Mouse (Mus musculus) midbrain, embryonic 15.5 days (tissue): ENCODE measurements at regions not wholly inside any gene's neighbourhood (a gene's known extent, or its start where the extent isn't known, plus 50 kb on each side); places are given as distances from the start of the nearest gene placed in this dataset.
A peak's percentile ranks its signal among the peaks of the same experiment; 100 is the strongest.
"Not testable (repeated sequence)": the region's sequence is repeated elsewhere in the genome, so short reads cannot be mapped to it uniquely, and the experiment has no call there.

Experiments used
- ATAC-seq: fragments of 200-750 bp; cut with Nextera tagmentation; replicated peaks from 2 replicates; pipeline ENCODE4 v1.8.0; 2017; ENCODE audit warnings: moderate TSS enrichment
- H3K27ac ChIP-seq: fragments of 300-500 bp; sonication (generic); 2 replicates; pipeline ENCODE4 v1.5.1; 2015; ENCODE audit warnings: mild to moderate bottlenecking, inconsistent platforms
- H3K27me3 ChIP-seq: fragments of 300-500 bp; sonication (generic); replicated peaks from 2 replicates; pipeline ENCODE4 v1.6.1; 2015; ENCODE audit warnings: inconsistent platforms
- H3K36me3 ChIP-seq: fragments of 300-500 bp; sonication (generic); replicated peaks from 2 replicates; pipeline ENCODE4 v1.6.1; 2015; ENCODE audit warnings: inconsistent platforms
- H3K4me1 ChIP-seq: fragments of 300-500 bp; sonication (generic); 2 replicates; pipeline ENCODE4 v1.6.1; 2015; ENCODE audit warnings: inconsistent platforms
- H3K4me2 ChIP-seq: fragments of 300-500 bp; sonication (generic); 2 replicates; pipeline ENCODE4 v1.6.1; 2015; ENCODE audit warnings: inconsistent platforms, mild to moderate bottlenecking, moderate library complexity
- H3K4me3 ChIP-seq: fragments of 300-500 bp; sonication (generic); 2 replicates; pipeline ENCODE4 v1.5.1; 2015; ENCODE audit warnings: mild to moderate bottlenecking, inconsistent platforms
- H3K9ac ChIP-seq: fragments of 300-500 bp; sonication (generic); 2 replicates; pipeline ENCODE4 v1.6.1; 2015; ENCODE audit warnings: mild to moderate bottlenecking, inconsistent platforms
- H3K9me3 ChIP-seq: fragments of 300-500 bp; sonication (generic); 2 replicates; pipeline ENCODE4 v1.6.1; 2016; ENCODE audit warnings: inconsistent platforms
- WGBS: fragments of 180-500 bp; shearing (Covaris S2); methylation state at CpG from one replicate; pipeline ENCODE4 v1.1.7; 2015; ENCODE audit warnings: mixed read lengths; 5-methylcytosine and 5-hydroxymethylcytosine counted together

DNA sequence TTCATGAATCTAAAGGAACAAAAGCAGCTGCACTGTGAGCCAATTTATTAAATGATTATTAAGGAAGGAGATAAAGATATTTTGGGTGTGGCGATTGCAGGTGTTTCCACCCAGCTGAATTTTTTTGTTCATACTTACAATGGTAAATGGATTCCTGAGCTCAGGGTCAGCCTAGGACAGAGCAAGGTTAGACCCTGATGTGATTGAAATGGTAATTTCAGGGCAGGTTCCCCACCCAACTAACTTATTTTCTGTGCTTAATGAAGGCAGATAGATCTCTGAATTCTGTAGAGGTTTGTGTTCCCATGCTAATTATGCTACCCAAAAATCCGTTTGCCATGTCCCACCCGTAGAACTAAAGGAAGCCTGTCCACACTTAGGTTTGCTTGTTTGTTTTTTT lies 258.8 kb upstream of the St6gal2 start:
- no peak overlapping the region for H3K4me3 ChIP-seq
- H3K27me3 ChIP-seq = no peaks in the 10 kb centered on the region
- no peak overlapping the region for H3K9ac ChIP-seq
- no peak for ATAC-seq
- H3K4me2 ChIP-seq = no peak overlapping the region
- no peaks in the 10 kb centered on the region for H3K36me3 ChIP-seq
- no peak overlapping the region for H3K27ac ChIP-seq
- H3K4me1 ChIP-seq = no peaks in the 10 kb centered on the region
- 91% methylated on average over 3 of the region's 3 CpGs for WGBS
- no peaks in the 10 kb centered on the region for H3K9me3 ChIP-seq

DNA sequence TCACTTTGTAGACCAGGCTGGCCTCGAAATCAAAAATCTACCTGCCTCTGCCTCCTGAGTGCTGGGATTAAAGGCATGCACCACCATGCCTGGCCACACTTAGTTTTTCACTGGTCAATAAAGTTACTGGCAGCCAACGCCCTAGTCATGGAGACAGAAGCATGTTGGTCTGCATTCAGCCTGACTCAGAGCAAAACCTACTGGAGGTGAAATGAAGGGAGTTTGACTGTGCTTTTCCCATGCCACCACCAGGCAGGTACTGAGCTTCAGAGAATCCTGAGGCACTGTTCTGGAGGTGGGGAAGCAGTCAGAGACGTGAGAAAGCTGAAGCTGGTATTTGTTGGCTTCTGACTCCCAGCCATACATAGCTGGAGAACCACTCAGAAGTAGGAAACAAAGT lies 258.4 kb upstream of the St6gal2 start:
- no peak overlapping the region for H3K4me3 ChIP-seq
- H3K9me3 ChIP-seq = no peaks in the 10 kb centered on the region
- no peak for ATAC-seq
- H3K36me3 ChIP-seq = no peaks in the 10 kb centered on the region
- H3K27ac ChIP-seq = no peak overlapping the region
- H3K4me2 ChIP-seq = no peak overlapping the region
- WGBS = 88% methylated on average over 3 of the region's 3 CpGs
- no peaks in the 10 kb centered on the region for H3K27me3 ChIP-seq
- no peaks in the 10 kb centered on the region for H3K4me1 ChIP-seq
- H3K9ac ChIP-seq = no peak overlapping the region

DNA sequence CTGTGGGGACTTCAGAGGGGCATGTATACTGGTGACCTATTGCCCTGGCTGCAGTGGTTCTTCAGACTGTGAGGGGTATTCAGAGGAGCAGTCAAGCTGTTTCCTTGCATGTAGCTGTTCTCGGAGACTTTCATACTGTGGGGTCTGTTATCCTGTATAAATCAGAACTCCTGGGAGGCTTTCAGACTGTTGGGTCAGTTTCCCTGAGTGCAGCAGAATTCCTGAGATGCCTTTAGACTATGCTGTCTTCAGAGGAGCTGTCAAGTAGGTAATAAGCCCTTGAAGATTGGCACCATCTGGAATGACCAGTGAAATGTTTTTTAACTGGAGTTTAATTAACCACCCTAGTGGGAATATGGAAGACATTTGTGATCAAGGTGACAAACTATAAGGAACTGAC lies 238.6 kb upstream of the St6gal2 start:
- Histone ChIP-seq H3K4me1 (no peaks in the 10 kb centered on the region), H3K9ac (no peak overlapping the region), H3K27ac (no peak overlapping the region), H3K36me3 (no peaks in the 10 kb centered on the region), H3K27me3 (no peaks in the 10 kb centered on the region), H3K4me2 (no peak overlapping the region), H3K9me3 (no peaks in the 10 kb centered on the region), H3K4me3 (no peak overlapping the region)
- no peak for ATAC-seq
- 68% methylated on average over 1 of the region's 1 CpGs for WGBS

DNA sequence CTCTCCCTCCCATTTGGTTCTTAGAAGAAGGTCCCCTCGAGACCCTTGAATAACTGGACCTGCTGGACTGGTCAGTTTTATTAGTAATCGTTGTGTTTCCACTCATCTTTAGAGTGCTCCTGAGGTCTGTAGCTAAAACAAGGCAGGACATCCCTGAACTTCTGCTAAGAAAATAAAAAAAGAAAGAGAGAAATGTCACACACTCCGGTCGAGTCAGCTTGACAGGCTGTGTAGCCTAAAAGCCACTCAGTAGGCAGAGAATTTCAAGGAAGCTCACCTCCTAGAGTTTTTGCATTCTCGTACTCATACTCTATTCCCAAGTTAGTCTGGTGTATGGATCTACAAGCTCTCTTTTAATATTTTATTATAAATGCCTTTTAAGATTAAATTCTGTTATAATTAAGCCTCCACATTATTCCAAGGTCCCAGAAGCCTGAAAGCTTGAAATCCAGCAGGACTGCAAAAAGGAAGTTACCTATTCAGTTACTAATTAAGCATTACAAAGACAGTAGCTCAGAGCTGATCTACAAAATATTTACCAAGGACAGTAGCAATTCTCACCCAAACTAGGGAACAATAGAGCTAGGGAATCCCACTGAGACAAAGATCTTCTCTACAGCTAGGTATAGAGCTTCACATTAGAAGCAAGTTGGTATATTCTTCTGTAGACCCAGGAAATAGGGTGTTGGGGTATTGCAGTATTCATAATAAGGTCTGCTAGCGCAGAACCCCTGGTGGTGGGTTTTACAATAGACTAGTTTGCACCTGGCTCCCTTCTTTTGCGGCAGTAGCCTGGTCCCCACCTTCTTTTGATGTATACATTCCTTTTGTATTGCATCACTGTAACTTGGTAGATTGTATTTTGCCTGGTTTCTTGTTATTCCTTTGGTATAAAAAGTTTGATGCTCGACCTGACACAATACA lies 226.7 kb upstream of the St6gal2 start:
- not testable (repeated sequence) for H3K9ac ChIP-seq, H3K27ac ChIP-seq, H3K27me3 ChIP-seq, H3K9me3 ChIP-seq, H3K4me2 ChIP-seq, H3K4me3 ChIP-seq, H3K36me3 ChIP-seq, ATAC-seq, H3K4me1 ChIP-seq
- 85% methylated on average over 8 of the region's 8 CpGs for WGBS

DNA sequence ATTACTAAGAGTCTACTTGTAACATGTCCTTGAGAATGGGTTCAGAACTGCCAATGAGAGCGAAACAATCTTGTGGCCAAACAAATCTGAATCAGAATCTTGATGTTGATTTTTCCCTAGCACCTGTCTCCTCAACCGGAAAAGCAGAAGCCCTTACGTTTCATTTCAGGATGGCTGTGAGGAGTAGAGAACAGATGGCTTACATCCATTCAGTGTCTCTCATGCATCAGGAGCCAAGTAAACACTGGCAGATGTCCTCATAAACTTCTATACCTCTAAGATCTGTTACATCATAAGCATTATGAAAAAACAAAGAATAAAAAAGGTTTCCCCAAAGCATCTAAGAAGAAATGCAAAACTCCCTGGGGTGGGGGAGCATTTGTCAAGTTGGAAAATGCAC lies 221.1 kb upstream of the St6gal2 start:
- H3K4me1 ChIP-seq = no peaks in the 10 kb centered on the region
- no peak for ATAC-seq
- H3K4me3 ChIP-seq = no peak overlapping the region
- no peaks in the 10 kb centered on the region for H3K9me3 ChIP-seq
- H3K9ac ChIP-seq = no peak overlapping the region
- H3K27me3 ChIP-seq = no peaks in the 10 kb centered on the region
- 85% methylated on average over 3 of the region's 3 CpGs for WGBS
- no peaks in the 10 kb centered on the region for H3K36me3 ChIP-seq
- H3K4me2 ChIP-seq = no peak overlapping the region
- no peak overlapping the region for H3K27ac ChIP-seq

DNA sequence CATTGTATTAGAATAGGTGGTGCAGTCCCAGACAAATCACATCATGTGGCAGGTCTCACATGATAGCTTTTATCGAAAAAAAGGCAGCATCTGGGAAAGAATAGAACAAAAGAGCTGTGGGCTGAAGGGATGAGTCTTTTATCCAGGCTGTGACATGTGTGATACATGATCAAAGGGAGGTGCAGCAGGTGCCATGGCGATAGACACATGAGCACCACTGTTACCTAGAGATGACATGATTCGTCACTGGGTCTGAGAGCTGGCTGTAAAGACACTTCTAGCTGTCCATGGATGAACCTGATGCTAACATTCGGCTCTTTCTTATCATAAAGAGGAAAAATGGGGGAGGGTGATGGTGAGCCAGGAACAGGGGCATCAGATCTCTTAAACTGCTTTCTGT lies 210.9 kb upstream of the St6gal2 start:
- Histone ChIP-seq H3K4me1 (no peaks in the 10 kb centered on the region), H3K4me2 (no peak overlapping the region), H3K9me3 (no peaks in the 10 kb centered on the region), H3K9ac (no peak overlapping the region), H3K27me3 (no peaks in the 10 kb centered on the region), H3K27ac (no peak overlapping the region), H3K4me3 (no peak overlapping the region), H3K36me3 (no peaks in the 10 kb centered on the region)
- ATAC-seq = peak; percentile 87
- WGBS = 52% methylated on average over 4 of the region's 4 CpGs

DNA sequence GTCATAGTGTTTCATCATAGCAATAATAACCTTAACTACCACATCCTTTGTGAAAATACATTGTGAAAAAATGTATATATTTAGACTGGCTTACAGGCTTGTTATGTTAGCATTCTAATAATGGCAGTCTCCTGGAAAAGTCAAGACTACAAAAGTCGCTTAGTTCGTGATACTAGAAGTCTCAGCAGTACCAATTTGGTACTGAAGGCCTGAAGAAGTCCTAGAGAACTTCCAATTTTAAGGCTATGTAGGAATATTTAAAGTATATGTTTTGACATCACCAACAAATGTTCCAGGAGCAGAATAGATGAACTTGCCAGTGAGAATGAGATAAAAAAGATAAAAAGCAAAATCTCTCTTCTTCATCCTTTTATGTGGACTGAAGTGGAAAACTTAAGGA lies 182.5 kb upstream of the St6gal2 start:
- Histone ChIP-seq H3K4me2 (no peak overlapping the region), H3K9ac (no peak overlapping the region), H3K36me3 (no peaks in the 10 kb centered on the region), H3K9me3 (no peaks in the 10 kb centered on the region), H3K27me3 (no peaks in the 10 kb centered on the region), H3K4me3 (no peak overlapping the region), H3K27ac (no peak overlapping the region), H3K4me1 (no peaks in the 10 kb centered on the region)
- WGBS = 93% methylated on average over 2 of the region's 2 CpGs
- ATAC-seq = no peak

DNA sequence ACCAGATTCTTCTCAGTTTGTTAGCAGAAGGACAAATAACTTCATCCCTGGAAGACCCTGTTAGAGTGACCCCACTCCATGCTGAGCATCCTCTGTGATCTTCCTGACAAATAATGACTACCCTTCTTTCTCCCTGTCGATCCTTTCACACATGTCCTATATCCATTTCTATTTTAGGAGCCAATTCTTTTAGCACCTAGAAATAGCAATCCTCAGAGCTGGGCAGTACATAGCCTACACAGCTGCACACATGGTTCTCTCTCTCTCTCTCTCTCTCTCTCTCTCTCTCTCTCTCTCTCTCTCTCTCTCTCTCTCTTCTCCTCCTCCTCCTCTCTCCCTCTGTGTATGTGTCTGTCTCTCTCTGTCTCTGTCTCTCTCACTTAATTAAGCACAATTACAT lies 168.6 kb upstream of the St6gal2 start:
- 72% methylated on average over 1 of the region's 1 CpGs for WGBS
- ATAC-seq = peak; percentile 66; the same call in 1 of the 2 replicates
- H3K4me3 ChIP-seq = no peak overlapping the region

DNA sequence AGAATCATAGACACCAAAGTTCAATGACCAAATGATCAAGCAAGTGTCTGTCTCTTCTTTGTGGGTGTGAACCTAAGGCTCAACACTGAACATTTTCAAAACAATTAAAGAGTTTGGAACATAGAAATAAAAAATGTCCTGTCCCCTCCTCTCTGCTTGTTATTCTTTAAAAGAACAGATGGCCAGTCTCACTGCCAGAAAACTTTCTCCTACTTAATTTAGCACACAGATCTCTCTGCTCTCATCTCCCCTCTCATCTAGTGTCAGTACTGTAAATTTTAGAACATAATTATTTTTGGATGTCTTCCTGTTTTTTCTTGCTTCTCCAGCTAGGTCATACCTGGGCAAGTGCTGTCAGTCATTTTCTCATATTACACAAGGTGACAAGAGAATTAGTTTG lies 163.9 kb upstream of the St6gal2 start:
- Histone ChIP-seq H3K4me1 (no peaks in the 10 kb centered on the region), H3K9me3 (no peaks in the 10 kb centered on the region), H3K4me2 (no peak overlapping the region), H3K36me3 (no peaks in the 10 kb centered on the region), H3K9ac (no peak overlapping the region), H3K27me3 (no peaks in the 10 kb centered on the region), H3K27ac (no peak overlapping the region), H3K4me3 (no peak overlapping the region)
- no peak for ATAC-seq

More for the DNA sequence above, 168.6 kb upstream of the St6gal2 start:
- no peaks in the 10 kb centered on the region for H3K27me3 ChIP-seq
- no peak overlapping the region for H3K4me2 ChIP-seq
- no peaks in the 10 kb centered on the region for H3K9me3 ChIP-seq
- H3K27ac ChIP-seq = no peak overlapping the region
- H3K9ac ChIP-seq = no peak overlapping the region
- no peaks in the 10 kb centered on the region for H3K36me3 ChIP-seq
- H3K4me1 ChIP-seq = no peaks in the 10 kb centered on the region

DNA sequence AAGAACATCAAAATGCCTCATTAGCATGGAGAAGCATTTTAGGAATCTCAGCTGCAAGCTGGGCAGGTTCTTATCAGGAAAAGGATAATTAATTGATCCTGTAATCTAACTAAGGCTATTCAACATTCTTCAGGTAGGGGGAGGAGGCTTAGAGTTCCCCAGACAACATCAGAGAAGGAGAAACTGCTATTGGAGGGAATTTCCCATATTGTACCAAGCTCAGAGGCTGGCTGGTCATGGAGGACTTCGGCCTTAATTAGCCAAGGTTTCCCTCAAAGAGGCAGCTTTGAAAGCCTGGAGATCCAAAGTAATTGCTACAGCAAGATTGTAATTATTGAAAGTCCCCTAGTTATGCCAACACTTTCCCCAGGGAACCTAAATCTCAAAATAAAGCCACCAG lies 156.6 kb upstream of the St6gal2 start:
- 73% methylated on average over 1 of the region's 1 CpGs for WGBS
- Histone ChIP-seq H3K27ac (no peak overlapping the region), H3K4me3 (no peak overlapping the region), H3K4me2 (no peak overlapping the region), H3K9me3 (no peaks in the 10 kb centered on the region), H3K27me3 (no peaks in the 10 kb centered on the region), H3K9ac (no peak overlapping the region), H3K4me1 (no peaks in the 10 kb centered on the region), H3K36me3 (no peaks in the 10 kb centered on the region)
- ATAC-seq = no peak

DNA sequence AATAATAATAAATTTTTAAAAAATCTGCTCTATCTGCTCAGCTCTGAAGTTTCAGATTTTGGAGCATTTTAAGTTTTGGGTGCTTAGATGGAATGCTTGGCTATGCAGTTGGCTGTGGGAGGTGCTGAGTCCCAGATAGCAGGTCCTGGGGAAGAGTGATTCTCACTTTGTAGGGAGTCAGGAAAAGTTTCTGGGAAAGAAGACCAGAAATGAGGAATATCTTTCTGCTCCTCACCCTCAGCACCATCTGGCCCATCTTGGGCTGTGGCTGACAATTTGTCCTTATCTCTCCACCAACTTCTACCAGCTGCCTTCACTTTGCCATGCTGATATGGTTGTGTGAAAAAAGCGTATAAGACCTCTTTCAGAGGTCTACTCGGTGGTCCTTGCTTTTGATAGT lies 152.5 kb upstream of the St6gal2 start:
- WGBS = 97% methylated on average over 2 of the region's 2 CpGs
- Histone ChIP-seq H3K9me3 (no peaks in the 10 kb centered on the region), H3K4me1 (no peaks in the 10 kb centered on the region), H3K27me3 (no peaks in the 10 kb centered on the region), H3K4me3 (no peak overlapping the region), H3K4me2 (no peak overlapping the region), H3K27ac (no peak overlapping the region), H3K36me3 (no peaks in the 10 kb centered on the region), H3K9ac (no peak overlapping the region)
- ATAC-seq = no peak

DNA sequence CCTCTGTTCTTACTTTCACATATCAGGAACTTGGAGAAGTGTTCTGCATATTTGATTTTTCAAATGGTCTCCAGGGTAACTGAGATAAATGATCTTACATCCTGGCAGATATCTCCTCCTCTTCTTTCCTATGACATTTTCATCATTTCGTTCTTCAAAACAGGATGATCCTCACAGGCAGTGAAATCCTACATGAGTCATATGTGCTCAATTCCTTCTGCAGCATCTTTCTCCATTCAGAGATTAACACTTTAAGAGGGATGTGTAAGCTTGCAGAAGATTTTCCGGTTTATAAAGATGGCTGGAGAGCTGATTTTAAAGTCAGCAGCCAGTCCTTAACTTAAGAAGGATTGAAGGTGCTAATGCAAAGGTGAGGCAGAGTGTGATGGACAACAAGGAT lies 148.5 kb upstream of the St6gal2 start:
- WGBS = 72% methylated on average over 2 of the region's 2 CpGs
- ATAC-seq = no peak
- no peaks in the 10 kb centered on the region for H3K4me1 ChIP-seq
- no peak overlapping the region for H3K4me3 ChIP-seq
- H3K36me3 ChIP-seq = no peaks in the 10 kb centered on the region
- no peaks in the 10 kb centered on the region for H3K9me3 ChIP-seq
- no peak overlapping the region for H3K27ac ChIP-seq
- no peak overlapping the region for H3K4me2 ChIP-seq
- H3K9ac ChIP-seq = no peak overlapping the region
- no peaks in the 10 kb centered on the region for H3K27me3 ChIP-seq

DNA sequence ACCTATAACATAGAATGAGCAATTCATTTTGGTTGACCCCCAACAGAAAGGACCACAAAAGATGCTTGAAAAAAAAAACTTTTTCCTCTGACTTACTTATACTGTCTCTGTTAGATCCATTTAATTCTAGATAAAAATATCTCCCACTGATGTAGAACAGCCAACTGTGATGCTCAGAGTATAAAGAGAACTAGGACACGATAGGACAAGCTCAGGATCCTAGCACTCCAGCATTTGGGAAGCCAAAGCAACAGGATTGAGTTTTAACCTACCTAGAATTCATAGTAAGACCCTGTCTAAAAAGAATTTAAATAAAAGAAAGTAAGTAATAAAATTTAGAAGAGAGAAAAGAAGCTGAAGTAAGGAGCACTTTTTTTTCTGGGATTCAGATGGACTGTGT lies 146.3 kb upstream of the St6gal2 start:
- Histone ChIP-seq H3K9ac (no peak overlapping the region), H3K27me3 (no peaks in the 10 kb centered on the region), H3K36me3 (no peaks in the 10 kb centered on the region), H3K4me1 (no peaks in the 10 kb centered on the region), H3K27ac (no peak overlapping the region), H3K9me3 (no peaks in the 10 kb centered on the region), H3K4me3 (no peak overlapping the region), H3K4me2 (no peak overlapping the region)
- ATAC-seq = no peak
- WGBS = 80% methylated on average over 1 of the region's 1 CpGs
